Mouse (Mus musculus) hindbrain, embryonic 11.5 days (tissue): ENCODE measurements at regions not wholly inside any gene's neighbourhood (a gene's known extent, or its start where the extent isn't known, plus 50 kb on each side); places are given as distances from the start of the nearest gene placed in this dataset.
A peak's percentile ranks its signal among the peaks of the same experiment; 100 is the strongest.

ENCODE experiments used
- ATAC-seq: fragments of 200-750 bp; cut with Nextera tagmentation; 2 replicates; pipeline ENCODE4 v1.8.0; 2017; ENCODE audit warnings: mild to moderate bottlenecking, moderate TSS enrichment, moderate library complexity; ENCODE audit not compliant: low FRiP score
- DNase-seq: peaks from one replicate; pipeline ENCODE4 v3.0.0-alpha.2; 2015; ENCODE audit warnings: low spot score
- H3K27ac ChIP-seq: fragments of 300-500 bp; sonication (generic); 2 replicates; pipeline ENCODE4 v1.5.1; 2014; ENCODE audit warnings: mild to moderate bottlenecking, low read depth, low read length
- H3K27me3 ChIP-seq: fragments of 300-500 bp; sonication (generic); 2 replicates; pipeline ENCODE4 v1.6.1; 2014; ENCODE audit warnings: mild to moderate bottlenecking, low read length, moderate library complexity, mixed read lengths; ENCODE audit not compliant: control insufficient read depth, insufficient read depth
- H3K36me3 ChIP-seq: fragments of 300-500 bp; sonication (generic); 2 replicates; pipeline ENCODE4 v1.6.1; 2014; ENCODE audit warnings: mild to moderate bottlenecking, low read length, moderate library complexity, mixed read lengths; ENCODE audit not compliant: control insufficient read depth, insufficient read depth
- H3K4me1 ChIP-seq: fragments of 300-500 bp; sonication (generic); replicated peaks from 2 replicates; pipeline ENCODE4 v1.6.1; 2014; ENCODE audit warnings: low read length, mixed read lengths; ENCODE audit not compliant: control insufficient read depth, insufficient read depth
- H3K4me2 ChIP-seq: fragments of 300-500 bp; sonication (generic); replicated peaks from 2 replicates; pipeline ENCODE4 v1.6.1; 2014; ENCODE audit warnings: mild to moderate bottlenecking, low read depth, low read length
- H3K4me3 ChIP-seq: fragments of 300-500 bp; sonication (generic); 2 replicates; pipeline ENCODE4 v1.5.1; 2014; ENCODE audit warnings: low read depth, low read length
- H3K9ac ChIP-seq: fragments of 300-500 bp; sonication (generic); 2 replicates; pipeline ENCODE4 v1.6.1; 2014; ENCODE audit warnings: low read depth, low read length
- H3K9me3 ChIP-seq: fragments of 300-500 bp; sonication (generic); 2 replicates; pipeline ENCODE4 v1.6.1; 2016; ENCODE audit warnings: low read length; ENCODE audit not compliant: control insufficient read depth
- WGBS: fragments of 180-500 bp; shearing (Covaris S2); extraction: QIAGEN DNeasy Blood & Tissue Kit; methylation state at CpG from one replicate; pipeline ENCODE4 v1.1.7; 2014; 5-methylcytosine and 5-hydroxymethylcytosine counted together

- no peak overlapping the region for H3K9ac ChIP-seq
- H3K27me3 ChIP-seq, result no peaks in the 10 kb centered on the region
- ATAC-seq, result no peak
- DNase-seq, result no peak
- 76% methylated on average over 1 of the region's 1 CpGs for WGBS
- H3K4me1 ChIP-seq, result no peaks in the 10 kb centered on the region
- H3K27ac ChIP-seq, result no peak overlapping the region
- no peak overlapping the region for H3K4me3 ChIP-seq
- H3K9me3 ChIP-seq, result no peaks in the 10 kb centered on the region
- no peaks in the 10 kb centered on the region for H3K36me3 ChIP-seq
- H3K4me2 ChIP-seq, result no peak overlapping the region
Measured at GRCm38 (mm10) chr15:56746698-56747097, 730.7 kb downstream of the Slc22a22 start.

- 35% methylated on average over 4 of the region's 4 CpGs for whole genome bisulfite sequencing
Measured at GRCm38 (mm10) chr15:56744915-56745314, 732.5 kb downstream of the Slc22a22 start.

More at GRCm38 (mm10) chr15:56744915-56745314, 732.5 kb downstream of the Slc22a22 start:
- no peaks in the 10 kb centered on the region for H3K27me3 ChIP-seq
- DNase-seq, result peak; percentile 31
- no peak overlapping the region for H3K4me3 ChIP-seq
- no peaks in the 10 kb centered on the region for H3K9me3 ChIP-seq
- H3K9ac ChIP-seq, result no peak overlapping the region
- no peaks in the 10 kb centered on the region for H3K36me3 ChIP-seq
- no peaks in the 10 kb centered on the region for H3K4me1 ChIP-seq
- no peak overlapping the region for H3K4me2 ChIP-seq
- H3K27ac ChIP-seq, result no peak overlapping the region
- no peak for ATAC-seq
